Mouse (Mus musculus): Measurements from ENCODE around the gene Chst11. TPM values are rescaled to one million over a fixed set of nuclear protein-coding genes. Genes with fewer than 3 reads are reported as not detected.

The Chst11 gene
- polyA plus RNA-seq, 1 experiment from 2014 or later = 1.4 TPM

DNA sequence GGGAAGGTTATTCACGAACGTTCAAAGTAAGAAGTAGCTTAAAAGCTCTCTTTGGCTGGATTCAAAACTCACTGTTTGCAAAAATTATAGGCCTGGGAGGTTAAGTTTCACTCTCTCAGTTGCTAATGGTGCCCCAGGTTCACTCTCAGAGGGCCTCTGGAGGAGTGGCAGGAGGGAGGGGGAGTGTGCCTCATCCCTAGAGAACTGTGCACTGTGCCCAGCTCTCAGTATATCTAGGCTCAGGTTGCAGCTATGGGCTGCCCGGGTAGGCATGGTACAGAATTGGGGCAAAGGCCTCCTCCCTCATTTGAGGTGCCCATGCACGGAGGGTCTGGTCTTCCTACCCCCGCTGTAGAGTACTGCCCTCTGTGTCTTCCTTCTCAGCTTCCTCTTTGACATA is 14.9 kb downstream of the Chst11 start:
- WGBS = 87% methylated on average over 5 of the region's 5 CpGs
- no peaks in the 10 kb centered on the region for H3K36me3 ChIP-seq
- H3K4me3 ChIP-seq = no peak overlapping the region
- H3K4me1 ChIP-seq (replicated peaks) = peaks cover 13% of the 10 kb centered on the region
- DNase-seq (ENCODE audit: low spot score) = no peak
- no peaks in the 10 kb centered on the region for H3K27me3 ChIP-seq (ENCODE audit: insufficient read depth, poor library complexity, severe bottlenecking)
- H3K27ac ChIP-seq = no peak overlapping the region
- 0 out of 2 replicates have a peak, but pooled peaks cover 3% of the 10 kb centered on the region for H3K9me3 ChIP-seq

GRCm38 (mm10) chr10:83000721-83001120 is 15.4 kb downstream of the Chst11 start:
- no peak overlapping the region for H3K4me3 ChIP-seq
- WGBS = 96% methylated on average over 2 of the region's 2 CpGs

DNA sequence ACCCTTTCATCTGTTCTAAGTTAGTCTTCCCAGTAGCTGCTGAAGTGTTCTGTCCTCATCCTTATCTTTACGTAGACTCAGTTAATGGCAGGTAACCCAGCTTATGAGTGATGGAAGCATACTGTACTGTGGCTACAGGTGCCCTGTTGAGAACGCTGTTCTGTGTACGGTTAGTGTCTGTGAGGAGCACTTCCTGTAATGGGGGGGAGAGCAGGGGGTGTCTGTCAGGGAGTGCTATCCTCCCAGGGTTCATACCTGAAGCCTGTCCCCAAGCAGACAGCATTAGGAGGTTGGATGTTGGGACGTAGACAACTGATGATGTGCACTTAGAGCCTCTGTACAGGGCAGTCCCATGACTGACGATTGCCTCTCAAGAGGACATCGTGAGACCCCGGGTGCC is 18.6 kb downstream of the Chst11 start:
- 96% methylated on average over 7 of the region's 7 CpGs for WGBS
- H3K36me3 ChIP-seq = peaks cover 19% of the 10 kb centered on the region
- no peak for DNase-seq (ENCODE audit: low spot score)

More at GRCm38 (mm10) chr10:83000721-83001120, 15.4 kb downstream of the Chst11 start:
- Histone ChIP-seq H3K27me3 (ENCODE audit: insufficient read depth, poor library complexity, severe bottlenecking) (no peaks in the 10 kb centered on the region), H3K27ac (no peak overlapping the region), H3K4me1 (replicated peaks) (peaks cover 13% of the 10 kb centered on the region), H3K36me3 (peaks cover 3% of the 10 kb centered on the region), H3K9me3 (0 out of 2 replicates have a peak, but pooled peaks cover 3% of the 10 kb centered on the region)
- DNase-seq (ENCODE audit: low spot score) = no peak

GRCm38 (mm10) chr10:83004389-83004788 is 19.1 kb downstream of the Chst11 start:
- Histone ChIP-seq H3K4me3 (no peak overlapping the region), H3K27me3 (ENCODE audit: insufficient read depth, poor library complexity, severe bottlenecking) (no peaks in the 10 kb centered on the region), H3K4me1 (replicated peaks) (peaks cover 10% of the 10 kb centered on the region; the same call in 1 of the 2 replicates), H3K27ac (no peak overlapping the region), H3K36me3 (peaks cover 19% of the 10 kb centered on the region), H3K9me3 (peaks cover 11% of the 10 kb centered on the region)
- no peak for DNase-seq (ENCODE audit: low spot score)
- 86% methylated on average over 9 of the region's 9 CpGs for WGBS

More for the DNA sequence above, 18.6 kb downstream of the Chst11 start:
- Histone ChIP-seq H3K27ac (no peak overlapping the region), H3K4me3 (no peak overlapping the region), H3K27me3 (ENCODE audit: insufficient read depth, poor library complexity, severe bottlenecking) (no peaks in the 10 kb centered on the region), H3K4me1 (replicated peaks) (peaks cover 10% of the 10 kb centered on the region; the same call in 1 of the 2 replicates), H3K9me3 (peaks cover 11% of the 10 kb centered on the region)

GRCm38 (mm10) chr10:83005003-83005402 is 19.7 kb downstream of the Chst11 start:
- WGBS = 88% methylated on average over 4 of the region's 4 CpGs
- Histone ChIP-seq H3K4me1 (replicated peaks) (peaks cover 10% of the 10 kb centered on the region; the same call in 1 of the 2 replicates), H3K27ac (no peak overlapping the region), H3K9me3 (peaks cover 11% of the 10 kb centered on the region), H3K27me3 (ENCODE audit: insufficient read depth, poor library complexity, severe bottlenecking) (no peaks in the 10 kb centered on the region), H3K4me3 (no peak overlapping the region), H3K36me3 (peaks cover 19% of the 10 kb centered on the region)
- DNase-seq (ENCODE audit: low spot score) = no peak

GRCm38 (mm10) chr10:83006258-83006657 is 21.0 kb downstream of the Chst11 start:
- no peak for DNase-seq (ENCODE audit: low spot score)
- Histone ChIP-seq H3K27me3 (ENCODE audit: insufficient read depth, poor library complexity, severe bottlenecking) (no peaks in the 10 kb centered on the region), H3K36me3 (peaks cover 19% of the 10 kb centered on the region), H3K4me1 (replicated peaks) (peaks cover 10% of the 10 kb centered on the region; the same call in 1 of the 2 replicates), H3K27ac (no peak overlapping the region), H3K9me3 (peaks cover 11% of the 10 kb centered on the region), H3K4me3 (no peak overlapping the region)
- WGBS = 91% methylated on average over 8 of the region's 8 CpGs

DNA sequence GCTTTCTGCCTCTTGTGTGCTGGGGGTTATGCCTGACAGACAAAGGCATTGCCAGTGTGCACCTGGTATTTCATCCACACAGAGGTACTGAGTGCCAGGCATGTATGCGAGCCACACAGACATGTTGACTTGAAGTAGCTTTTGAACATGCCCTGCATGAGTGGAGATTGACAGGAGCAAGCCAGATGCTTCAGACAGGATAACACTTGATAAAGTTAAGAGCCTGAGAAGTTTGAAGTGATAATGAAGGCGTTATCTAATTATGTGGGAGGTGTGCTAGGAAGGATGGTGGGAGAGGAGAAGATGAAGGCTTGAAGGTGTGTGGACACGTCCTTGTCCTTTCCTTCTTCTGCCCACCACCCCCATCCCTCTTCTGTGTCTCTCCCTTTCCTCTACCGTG is 28.7 kb downstream of the Chst11 start:
- 79% methylated on average over 4 of the region's 4 CpGs for WGBS
- DNase-seq (ENCODE audit: low spot score) = no peak
- Histone ChIP-seq H3K27ac (no peak overlapping the region), H3K4me3 (no peak overlapping the region), H3K4me1 (replicated peaks) (peaks cover 16% of the 10 kb centered on the region), H3K9me3 (no peaks in the 10 kb centered on the region), H3K27me3 (ENCODE audit: insufficient read depth, poor library complexity, severe bottlenecking) (no peaks in the 10 kb centered on the region), H3K36me3 (no peaks in the 10 kb centered on the region)

DNA sequence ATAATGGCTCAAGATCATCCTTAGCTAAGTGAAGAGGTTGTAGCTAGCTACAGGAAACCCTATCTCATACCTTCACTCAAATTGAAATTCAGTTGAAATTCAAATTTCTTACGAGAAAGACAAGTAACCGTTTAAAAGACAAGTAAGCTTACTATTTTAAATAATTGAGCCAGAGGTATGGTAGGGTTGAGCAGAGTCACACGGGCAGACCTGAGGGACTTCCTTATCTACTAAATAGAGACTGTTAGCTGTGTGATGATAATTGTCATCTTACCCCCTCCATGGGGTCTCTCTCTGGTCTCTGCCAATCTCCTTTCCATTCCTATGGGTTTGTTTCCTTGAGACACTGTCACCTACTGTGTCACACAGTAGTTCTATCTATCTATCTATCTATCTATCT is 30.6 kb downstream of the Chst11 start:
- Histone ChIP-seq H3K4me3 (no peak overlapping the region), H3K9me3 (no peaks in the 10 kb centered on the region), H3K4me1 (replicated peaks) (peaks cover 35% of the 10 kb centered on the region), H3K27ac (no peak overlapping the region), H3K36me3 (no peaks in the 10 kb centered on the region), H3K27me3 (ENCODE audit: insufficient read depth, poor library complexity, severe bottlenecking) (no peaks in the 10 kb centered on the region)
- 94% methylated on average over 3 of the region's 3 CpGs for WGBS
- DNase-seq (ENCODE audit: low spot score) = no peak

DNA sequence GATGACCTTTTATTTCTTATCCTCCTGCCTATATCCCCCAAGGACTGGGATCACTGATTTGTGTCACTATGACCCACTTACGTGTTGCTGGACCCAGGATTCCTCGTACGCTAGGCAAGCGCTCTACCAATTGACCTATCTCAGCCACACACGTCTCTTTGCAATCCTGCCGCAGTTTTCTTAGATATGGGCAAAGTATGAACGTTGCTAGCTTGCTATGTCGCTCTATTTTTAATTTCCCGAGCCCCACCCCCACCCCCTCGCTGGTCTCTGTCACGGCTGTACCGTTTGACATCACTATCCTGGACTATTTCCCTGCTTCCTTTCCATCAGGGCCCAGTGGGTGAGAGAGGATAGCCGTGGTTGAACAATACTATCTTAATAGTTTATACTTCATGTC is 31.5 kb downstream of the Chst11 start:
- Histone ChIP-seq H3K36me3 (no peaks in the 10 kb centered on the region), H3K27me3 (ENCODE audit: insufficient read depth, poor library complexity, severe bottlenecking) (no peaks in the 10 kb centered on the region), H3K9me3 (no peaks in the 10 kb centered on the region), H3K4me3 (no peak overlapping the region), H3K27ac (no peak overlapping the region), H3K4me1 (replicated peaks) (peaks cover 43% of the 10 kb centered on the region)
- 94% methylated on average over 13 of the region's 13 CpGs for WGBS
- DNase-seq (ENCODE audit: low spot score) = no peak

DNA sequence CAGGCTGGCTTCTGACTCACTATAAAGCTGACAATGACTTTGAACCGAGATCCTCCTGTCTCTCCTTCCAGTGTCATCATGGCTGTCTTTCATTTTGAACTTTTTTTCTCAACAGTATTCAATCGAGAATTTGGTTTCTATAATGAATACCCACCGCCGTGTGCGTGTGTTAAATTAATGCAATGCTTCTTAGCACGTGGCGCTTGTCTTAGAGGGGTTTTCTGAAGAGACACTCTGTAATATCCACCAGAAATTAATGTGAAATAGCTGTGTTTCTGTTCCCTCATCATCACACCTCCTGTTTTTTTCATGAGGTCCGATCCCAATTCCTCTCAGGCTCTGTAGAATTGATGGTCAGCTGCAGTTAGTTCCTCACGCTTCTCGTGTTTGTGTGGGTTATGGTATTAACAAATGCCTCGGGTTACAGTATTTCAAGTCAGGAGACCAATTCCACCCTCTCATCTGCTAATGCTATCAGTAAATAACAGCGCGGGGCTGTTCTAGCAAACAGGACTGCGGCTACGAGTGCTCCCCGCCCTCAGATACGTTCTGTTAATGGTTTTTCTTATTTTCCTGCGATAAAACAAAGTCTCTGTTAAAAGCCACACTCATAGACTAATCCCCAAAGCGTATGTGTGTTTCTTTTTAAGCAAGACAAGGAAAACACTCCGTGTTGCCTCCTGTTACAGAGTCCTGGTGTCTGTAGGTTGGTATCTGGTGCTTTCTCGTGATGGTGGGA is 32.6 kb downstream of the Chst11 start:
- Histone ChIP-seq H3K27me3 (ENCODE audit: insufficient read depth, poor library complexity, severe bottlenecking) (no peaks in the 10 kb centered on the region), H3K4me3 (no peak overlapping the region), H3K4me1 (replicated peaks) (peaks cover 41% of the 10 kb centered on the region), H3K36me3 (no peaks in the 10 kb centered on the region), H3K9me3 (no peaks in the 10 kb centered on the region), H3K27ac (no peak overlapping the region)
- DNase-seq (ENCODE audit: low spot score) = no peak
- WGBS = 89% methylated on average over 21 of the region's 21 CpGs

DNA sequence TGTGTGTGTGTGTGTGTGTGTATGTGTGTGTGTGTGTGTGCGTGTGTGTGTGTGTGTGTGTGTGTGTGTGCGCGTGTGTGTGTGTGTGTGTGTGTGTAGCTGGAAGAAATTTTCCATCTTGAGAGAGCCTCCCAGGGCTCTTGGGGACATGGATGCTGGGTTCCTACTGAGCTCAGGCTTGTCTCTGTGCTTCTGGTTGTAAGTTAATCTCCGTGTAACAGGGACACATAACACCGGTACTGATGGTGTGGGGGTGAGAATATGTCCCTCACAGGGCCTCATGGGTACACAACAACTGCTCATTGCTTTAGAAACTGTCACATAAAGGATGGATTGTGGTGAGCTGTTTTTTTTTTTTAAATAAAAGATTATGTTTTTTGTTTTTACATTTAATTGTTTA is 33.2 kb downstream of the Chst11 start:
- Histone ChIP-seq H3K27me3 (ENCODE audit: insufficient read depth, poor library complexity, severe bottlenecking) (no peaks in the 10 kb centered on the region), H3K9me3 (no peaks in the 10 kb centered on the region), H3K4me1 (replicated peaks) (peaks cover 41% of the 10 kb centered on the region), H3K27ac (no peak overlapping the region; the same call in 1 of the 2 replicates), H3K4me3 (no peak overlapping the region), H3K36me3 (no peaks in the 10 kb centered on the region)
- no peak for DNase-seq (ENCODE audit: low spot score)
- WGBS = 73% methylated on average over 4 of the region's 5 CpGs

GRCm38 (mm10) chr10:83019497-83020270 is 34.4 kb downstream of the Chst11 start:
- no peaks in the 10 kb centered on the region for H3K27me3 ChIP-seq (ENCODE audit: insufficient read depth, poor library complexity, severe bottlenecking)
- H3K4me3 ChIP-seq = peak overlapping the region; percentile 27
- peak; percentile 58 for DNase-seq (ENCODE audit: low spot score)
- WGBS = 36% methylated on average over 19 of the region's 19 CpGs
- peak overlapping the region; percentile 86 for H3K27ac ChIP-seq
- H3K36me3 ChIP-seq = no peaks in the 10 kb centered on the region
- H3K9me3 ChIP-seq = no peaks in the 10 kb centered on the region
- H3K4me1 ChIP-seq (replicated peaks) = peaks cover 41% of the 10 kb centered on the region

DNA sequence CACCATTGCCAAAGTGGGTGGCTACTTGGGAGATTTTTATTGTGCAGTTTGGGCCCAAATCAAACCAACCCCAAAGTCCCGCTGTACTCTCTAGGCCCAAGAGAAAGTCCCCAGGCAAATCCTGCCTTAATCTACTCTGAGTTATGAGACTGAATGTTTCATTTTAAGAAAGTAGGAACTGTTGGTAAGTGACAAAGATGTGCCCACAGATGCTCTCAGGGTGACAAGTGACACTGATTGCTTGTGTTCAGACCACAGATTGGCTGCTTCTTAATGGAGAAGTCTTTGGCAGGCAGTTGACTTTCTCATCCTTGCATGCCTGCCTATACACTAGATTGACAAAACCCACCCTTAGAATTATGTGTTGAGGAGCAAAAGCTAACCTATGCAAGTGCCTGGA is 37.3 kb downstream of the Chst11 start:
- Histone ChIP-seq H3K9me3 (no peaks in the 10 kb centered on the region), H3K4me1 (replicated peaks) (peaks cover 41% of the 10 kb centered on the region), H3K4me3 (no peak overlapping the region), H3K27me3 (ENCODE audit: insufficient read depth, poor library complexity, severe bottlenecking) (no peaks in the 10 kb centered on the region), H3K36me3 (0 out of 2 replicates have a peak, but pooled peaks cover 3% of the 10 kb centered on the region), H3K27ac (no peak overlapping the region)
- DNase-seq (ENCODE audit: low spot score) = no peak
- 92% methylated on average over 1 of the region's 1 CpGs for WGBS
